18 mouse cellular contexts compared by ENCODE assay signal in the genomic region with DNA sequence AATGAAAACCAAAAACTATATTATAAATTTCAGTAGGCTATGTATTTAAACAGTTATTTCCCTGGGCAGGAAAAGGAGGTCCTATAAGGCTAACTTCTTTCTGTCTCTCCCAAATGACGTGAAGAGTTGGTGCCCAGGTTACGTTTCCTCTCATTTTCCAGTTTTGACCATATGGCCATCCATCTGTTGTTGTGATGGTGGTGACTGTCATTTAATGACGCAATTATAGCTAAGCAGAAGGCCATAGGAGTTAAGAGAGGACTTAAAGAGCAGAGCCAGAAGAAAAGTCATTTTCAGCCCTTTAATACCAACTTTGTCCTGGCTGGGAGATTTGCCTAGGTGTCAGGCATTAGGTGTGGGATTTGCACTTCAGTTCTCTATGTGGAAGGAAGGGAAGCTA.
"Had no signal": no experiment of that assay in that cellular context is flagged by ENCODE, and none has a peak within 500 bp of the region (broad histone marks: within the 10 kb centered on the region; RNA-seq: fewer than 3 reads in every experiment).

No protein-coding gene starts in this region.

- ATAC-seq: liver, postnatal 0 days; lung, postnatal 0 days; midbrain, embryonic 16.5 days had no signal

- H3K4me3 ChIP-seq: lung, embryonic 15.5 days; megakaryocyte, embryonic 14.5 days; midbrain, embryonic 12.5 days; neural tube, embryonic 12.5 days; stomach, embryonic 15.5 days had no signal

- H3K9me3 ChIP-seq: lung, embryonic 15.5 days; midbrain, embryonic 12.5 days; stomach, embryonic 15.5 days had no signal

- DNase-seq: liver, postnatal 0 days; lung, adult 2 months; lung, postnatal 14 days; lung, postnatal 36 days; midbrain, embryonic 14.5 days; right cerebral cortex, postnatal 14 days; thymus, adult 2 months; thymus, postnatal 25 days; thymus, postnatal 4 days had no signal

- H3K4me2 ChIP-seq: lung, embryonic 15.5 days; midbrain, embryonic 12.5 days; neural tube, embryonic 12.5 days; stomach, embryonic 15.5 days had no signal

- H3K27ac ChIP-seq: lung, embryonic 15.5 days; macrophage; midbrain, embryonic 12.5 days; neural tube, embryonic 12.5 days; stomach, embryonic 15.5 days; stomach, postnatal 0 days had no signal

- H3K4me1 ChIP-seq: megakaryocyte, embryonic 14.5 days; stomach, embryonic 15.5 days had no signal

- H3K9ac ChIP-seq: liver, postnatal 0 days; lung, embryonic 15.5 days; midbrain, embryonic 12.5 days; neural tube, embryonic 12.5 days; stomach, embryonic 15.5 days had no signal

- H3K36me3 ChIP-seq: lung, embryonic 15.5 days; midbrain, embryonic 12.5 days; neural tube, embryonic 12.5 days; stomach, embryonic 15.5 days had no signal

- H3K27me3 ChIP-seq: lung, embryonic 15.5 days; megakaryocyte, embryonic 14.5 days; neural tube, embryonic 12.5 days; stomach, embryonic 15.5 days had no signal
